Mouse (Mus musculus): ENCODE data around the gene Tex261. TPM values are rescaled to one million over a fixed set of nuclear protein-coding genes. Genes with fewer than 3 reads are reported as not detected.

Tex261 gene
- total RNA-seq, 2 experiments from 2014 or later: 47.3 to 55.4 TPM

GRCm38 (mm10) chr6:83762880-83763431 is 12.7 kb downstream of the Tex261 start:
- DNase-seq (ENCODE audit: low spot score in 2 of 2): peak in 1 of 2 experiments; percentile 16

DNA sequence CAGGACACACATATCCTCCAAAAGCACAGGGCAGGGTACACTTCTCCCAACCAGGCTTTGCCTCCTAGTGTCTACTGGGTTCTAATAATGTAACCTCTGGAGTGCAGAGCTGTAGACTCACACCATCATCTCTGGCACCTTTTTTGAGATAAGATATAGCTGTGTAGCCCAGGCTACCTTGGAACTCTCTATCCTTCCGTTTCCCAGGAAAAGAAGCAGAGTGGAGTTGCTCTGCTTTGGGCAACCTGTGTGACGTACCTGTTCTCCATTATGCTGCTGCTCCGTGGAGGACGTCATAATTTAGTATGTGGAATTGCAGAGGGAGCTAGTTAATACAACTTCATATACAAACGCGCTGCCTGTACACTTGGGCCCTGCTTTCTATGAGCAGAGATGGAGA is 13.3 kb downstream of the Tex261 start, which contains the start of gene Ankrd53:
Gene Ankrd53 (plus strand): TSS at position 301 of the 400 bp plus-strand sequence.
- no peak for DNase-seq (ENCODE audit: low spot score in 2 of 2)

DNA sequence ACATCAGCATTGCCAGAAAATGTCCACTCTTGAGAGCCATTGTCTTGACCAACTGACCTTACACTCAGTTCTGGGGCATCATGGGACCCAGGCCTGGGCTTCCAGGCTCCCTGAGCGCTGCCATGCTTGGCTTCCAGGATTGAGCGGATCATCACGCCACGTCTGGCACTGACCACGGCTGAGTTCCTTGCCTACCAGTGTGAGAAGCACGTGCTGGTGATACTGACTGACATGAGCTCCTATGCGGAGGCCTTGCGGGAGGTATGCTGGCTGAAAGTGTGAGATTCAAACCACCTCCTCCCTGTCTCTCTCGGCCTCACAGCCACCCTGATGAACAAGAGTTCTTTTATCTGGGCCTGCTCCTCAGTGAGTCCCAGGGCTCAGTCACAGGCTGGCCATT is 19.6 kb downstream of the Tex261 start:
- DNase-seq (ENCODE audit: low spot score in 2 of 2): no peak

DNA sequence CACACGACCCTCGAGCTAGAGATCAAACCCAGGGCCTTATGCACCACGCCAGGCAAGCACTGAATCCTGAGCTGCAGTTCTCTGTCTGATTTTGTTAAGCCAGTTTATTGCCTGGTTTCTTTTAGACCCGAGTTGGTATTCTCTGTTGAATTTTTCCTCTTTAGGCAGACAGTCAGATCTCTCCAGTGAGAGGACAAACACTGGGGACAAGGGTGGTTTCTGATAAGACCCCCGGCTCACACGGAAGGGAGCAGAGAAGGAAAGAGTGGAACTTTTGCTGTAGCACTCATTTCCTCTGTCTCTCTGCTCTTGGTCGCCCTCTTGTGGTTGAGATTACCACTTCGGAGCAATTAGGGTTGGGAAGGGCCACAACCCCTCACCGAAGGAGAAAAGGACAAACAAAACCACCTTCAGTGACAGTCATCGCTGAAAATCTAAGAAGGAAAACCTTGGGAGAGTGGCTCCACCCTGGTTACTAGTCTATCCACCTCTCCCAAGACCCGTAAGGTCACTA is 25.4 kb downstream of the Tex261 start:
- DNase-seq (ENCODE audit: low spot score in 2 of 2): peak; percentile 72 to 80

GRCm38 (mm10) chr6:83749286-83749685 is 26.3 kb downstream of the Tex261 start:
- DNase-seq (ENCODE audit: low spot score in 2 of 2): no peak

DNA sequence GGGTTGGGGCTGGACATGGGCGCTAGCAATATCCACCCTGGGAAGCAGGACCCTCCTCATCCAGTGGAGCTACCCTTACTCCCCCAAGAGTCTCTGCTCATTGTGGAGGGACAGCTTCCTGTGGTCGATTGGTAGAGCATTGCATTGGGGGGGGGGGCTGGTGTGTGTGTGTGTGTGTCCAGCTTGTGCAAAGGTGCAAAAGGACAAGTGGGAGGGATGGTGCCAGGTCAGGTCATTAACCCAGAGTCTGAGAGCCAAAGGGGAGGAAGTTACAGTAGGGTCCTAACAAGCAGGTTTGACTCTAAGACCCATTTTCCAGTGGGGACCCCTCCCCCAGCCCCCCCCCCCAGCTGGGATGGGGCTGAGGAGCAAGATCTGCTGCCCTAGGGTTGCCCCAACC is 30.1 kb downstream of the Tex261 start:
- no peak for DNase-seq (ENCODE audit: low spot score in 2 of 2)

DNA sequence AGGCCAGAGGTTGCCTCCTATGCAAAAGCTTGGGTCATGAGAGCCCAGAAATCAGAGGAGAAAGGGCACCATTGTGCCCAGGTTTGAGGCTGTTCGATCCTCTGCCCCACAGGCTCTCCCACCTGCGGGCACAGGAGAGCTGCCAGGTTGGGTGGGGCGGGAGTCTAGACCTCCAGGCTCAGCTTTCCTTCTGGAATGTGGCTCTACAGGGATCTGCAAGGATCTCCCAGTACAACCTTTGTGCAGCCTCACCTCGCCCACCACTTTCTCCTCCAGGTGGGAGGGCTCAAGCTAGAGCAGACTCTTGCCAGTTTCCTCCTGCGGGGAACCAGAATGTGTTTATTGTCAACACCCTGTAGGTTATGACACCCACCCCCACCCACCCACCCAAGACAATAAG is 31.1 kb downstream of the Tex261 start:
- no peak for DNase-seq (ENCODE audit: low spot score in 2 of 2)

DNA sequence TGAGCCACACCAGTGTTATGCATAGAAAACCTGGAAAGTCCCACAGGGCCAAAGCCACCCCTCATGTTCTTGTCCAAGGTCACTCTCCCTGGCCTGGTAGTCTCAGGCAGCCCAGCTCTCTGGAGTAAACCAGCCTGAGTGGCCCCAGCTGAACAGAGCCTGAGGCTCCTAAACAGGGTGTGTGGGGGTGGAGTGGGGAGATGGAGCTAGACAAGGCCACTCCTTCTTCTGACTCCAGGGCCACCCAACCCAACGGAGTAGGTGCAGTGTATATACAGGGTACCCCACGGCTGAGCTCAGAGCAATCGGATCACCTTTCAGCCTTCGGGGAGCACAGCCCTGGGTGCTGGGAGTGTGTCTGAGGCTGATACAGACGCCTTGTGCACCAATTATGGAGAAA is 31.5 kb downstream of the Tex261 start:
- DNase-seq (ENCODE audit: low spot score in 2 of 2): no peak

GRCm38 (mm10) chr6:83743212-83743611 is 32.4 kb downstream of the Tex261 start:
- DNase-seq (ENCODE audit: low spot score in 2 of 2): no peak

- DNase-seq (ENCODE audit: low spot score in 2 of 2): no peak
Observed at GRCm38 (mm10) chr6:83742761-83743160, 32.9 kb downstream of the Tex261 start, which contains the start of gene Atp6v1b1. Gene Atp6v1b1 (plus strand): TSS chr6:83742990.

- DNase-seq (ENCODE audit: low spot score in 2 of 2): no peak
Observed at GRCm38 (mm10) chr6:83738596-83738995, 37.0 kb downstream of the Tex261 start.

GRCm38 (mm10) chr6:83737311-83737710 is 38.3 kb downstream of the Tex261 start:
- DNase-seq (ENCODE audit: low spot score in 2 of 2): no peak

- peak; percentile 53 to 66 for DNase-seq (ENCODE audit: low spot score in 2 of 2)
Observed at GRCm38 (mm10) chr6:83731128-83731527, 44.5 kb downstream of the Tex261 start.

GRCm38 (mm10) chr6:83729350-83729970 is 46.2 kb downstream of the Tex261 start:
- no peak for DNase-seq (ENCODE audit: low spot score in 2 of 2)

GRCm38 (mm10) chr6:83728488-83728887 is 47.1 kb downstream of the Tex261 start:
- peak in 1 of 2 experiments; percentile 26 for DNase-seq (ENCODE audit: low spot score in 2 of 2)

DNA sequence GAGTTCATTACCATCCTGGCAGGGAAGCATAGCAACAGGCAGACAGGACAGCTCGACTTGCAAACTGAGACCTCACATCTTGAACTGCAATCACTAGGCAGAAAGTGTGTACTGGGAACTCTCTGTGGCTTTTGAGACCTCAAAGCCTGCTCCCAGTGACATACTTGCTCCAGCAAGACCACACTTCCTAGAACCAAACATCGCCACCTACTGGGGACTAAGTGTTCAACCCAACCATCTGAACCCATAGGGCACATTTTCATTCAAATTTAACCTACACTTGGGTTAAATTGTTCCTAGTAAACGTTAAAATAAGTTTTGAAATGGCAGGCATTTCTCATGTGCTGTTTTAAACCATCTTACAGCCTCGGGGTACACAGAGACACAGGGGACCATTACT is 48.4 kb downstream of the Tex261 start:
- no peak for DNase-seq (ENCODE audit: low spot score in 2 of 2)

DNA sequence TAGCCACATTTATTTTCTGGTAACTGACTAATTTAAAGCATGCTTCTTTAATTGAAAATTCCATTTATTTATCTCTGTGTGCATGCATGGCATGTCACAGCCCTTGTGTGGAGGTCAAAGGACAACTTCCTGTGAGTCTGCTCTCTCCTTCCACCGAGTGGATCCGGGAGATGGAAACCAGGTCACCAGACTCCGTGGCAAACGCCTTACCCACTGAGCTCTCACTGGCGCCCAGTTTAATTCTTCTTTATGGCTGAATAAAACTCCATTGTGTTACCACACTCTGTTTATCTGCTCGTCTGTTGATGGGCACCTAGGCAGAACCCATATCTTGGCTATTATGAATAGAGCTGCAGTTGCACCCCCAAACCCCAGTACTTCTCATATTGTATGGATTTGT is 53.1 kb downstream of the Tex261 start:
- DNase-seq (ENCODE audit: low spot score in 2 of 2): no peak

Other genes with a start within 250 kb of the Tex261 start
- under 1 TPM; 0.55 to 0.98 TPM for gene Actg2, start 239.5 kb downstream of the Tex261 start, total RNA-seq (2021)
- 10 to 100 TPM; 38.7 to 39.0 TPM for gene Stambp, start 203.1 kb downstream of the Tex261 start, total RNA-seq (2021)
- gene Clec4f, start 119.6 kb downstream of the Tex261 start, total RNA-seq (2021): not detected
- not detected for gene Cd207, start 98.0 kb downstream of the Tex261 start, total RNA-seq (2021)
- gene Vax2, start 64.5 kb downstream of the Tex261 start, total RNA-seq (2021): not detected
- gene Atp6v1b1, start 32.8 kb downstream of the Tex261 start, total RNA-seq (2021): under 1 TPM; 0.21 to 0.56 TPM
- not detected for gene Ankrd53, start 13.2 kb downstream of the Tex261 start, total RNA-seq (2021)
- 10 to 100 TPM; 63.0 to 66.3 TPM for gene Nagk, start 19.2 kb upstream of the Tex261 start, total RNA-seq (2021)
- 10 to 100 TPM; 42.4 to 43.3 TPM for gene Paip2b, start 55.9 kb upstream of the Tex261 start, total RNA-seq (2021)
- gene Zfp638, start 91.3 kb upstream of the Tex261 start, total RNA-seq (2021): 100 to 1,000 TPM; 109 to 119 TPM
- gene Dysf, start 232.8 kb upstream of the Tex261 start, total RNA-seq (2021): 1 to 10 TPM; 3.5 to 4.0 TPM